Mouse (Mus musculus): Measurements from ENCODE around the gene Abca17. TPM values are rescaled to one million over a fixed set of nuclear protein-coding genes. Genes with fewer than 3 reads are reported as not detected.

Abca17 gene
- not detected in 2 replicates for polyA plus RNA-seq (2012; ENCODE audit: insufficient read depth, low replicate concordance)

GRCm38 (mm10) chr17:24350926-24351759 lies at the start of gene Abca17:
TSS of gene Abca17 (minus strand) at chr17:24351068.
- Histone ChIP-seq H3K36me3 (replicated peaks; ENCODE audit: low read length) (peaks cover 20% of the 10 kb centered on the region), H3K27me3 (replicated peaks) (peaks cover 13% of the 10 kb centered on the region), H3K4me1 (peaks cover 40% of the 10 kb centered on the region), H3K4me3 (replicated peaks) (peak within 1 kb of the TSS; percentile 95), H3K9me3 (no peaks in the 10 kb centered on the region)
- no peak for TF ChIP-seq GATA1 (IDR thresholded peaks at IDR 0.05; ENCODE audit: borderline replicate concordance, low read length)
- TF ChIP-seq FLI1 (IDR thresholded peaks at IDR 0.05; ENCODE audit: low read length), result no peak

- H3K36me3 ChIP-seq (replicated peaks; ENCODE audit: low read length), result peaks cover 93% of the 10 kb centered on the region
- H3K4me1 ChIP-seq, result peaks cover 12% of the 10 kb centered on the region; the same call in 1 of the 2 replicates
- TF ChIP-seq GATA1 (IDR thresholded peaks at IDR 0.05; ENCODE audit: borderline replicate concordance, low read length) (no peak), FLI1 (IDR thresholded peaks at IDR 0.05; ENCODE audit: low read length) (no peak)
- H3K27me3 ChIP-seq (replicated peaks), result no peaks in the 10 kb centered on the region
- H3K4me3 ChIP-seq (replicated peaks), result no peak overlapping the region
- no peaks in the 10 kb centered on the region for H3K9me3 ChIP-seq
These were observed 43.6 kb upstream of the Abca17 start for GRCm38 (mm10) chr17:24394456-24394855.

- no peaks in the 10 kb centered on the region for H3K9me3 ChIP-seq
- no peak overlapping the region for H3K4me3 ChIP-seq (replicated peaks)
- H3K4me1 ChIP-seq, result peaks cover 9% of the 10 kb centered on the region; the same call in 1 of the 2 replicates
- H3K36me3 ChIP-seq (replicated peaks; ENCODE audit: low read length), result peaks cover 93% of the 10 kb centered on the region
- H3K27me3 ChIP-seq (replicated peaks), result no peaks in the 10 kb centered on the region
- TF ChIP-seq GATA1 (IDR thresholded peaks at IDR 0.05; ENCODE audit: borderline replicate concordance, low read length), result no peak
These were observed 42.7 kb upstream of the Abca17 start for GRCm38 (mm10) chr17:24393527-24393926.

- TF ChIP-seq FLI1 (IDR thresholded peaks at IDR 0.05; ENCODE audit: low read length) (no peak), GATA1 (IDR thresholded peaks at IDR 0.05; ENCODE audit: borderline replicate concordance, low read length) (no peak)
- no peak overlapping the region for H3K4me3 ChIP-seq (replicated peaks)
- H3K4me1 ChIP-seq, result no peaks in the 10 kb centered on the region
- no peaks in the 10 kb centered on the region for H3K27me3 ChIP-seq (replicated peaks)
- no peaks in the 10 kb centered on the region for H3K9me3 ChIP-seq
- H3K36me3 ChIP-seq (replicated peaks; ENCODE audit: low read length), result peaks cover 92% of the 10 kb centered on the region
These were observed 40.3 kb upstream of the Abca17 start for GRCm38 (mm10) chr17:24391149-24391548.

- TF ChIP-seq FLI1 (IDR thresholded peaks at IDR 0.05; ENCODE audit: low read length) (no peak), GATA1 (IDR thresholded peaks at IDR 0.05; ENCODE audit: borderline replicate concordance, low read length) (no peak)
- Histone ChIP-seq H3K4me3 (replicated peaks) (no peak overlapping the region), H3K4me1 (no peaks in the 10 kb centered on the region), H3K36me3 (replicated peaks; ENCODE audit: low read length) (peaks cover 94% of the 10 kb centered on the region), H3K27me3 (replicated peaks) (no peaks in the 10 kb centered on the region), H3K9me3 (no peaks in the 10 kb centered on the region)
These were observed 39.0 kb upstream of the Abca17 start for GRCm38 (mm10) chr17:24389865-24390264.

- H3K9me3 ChIP-seq, result no peaks in the 10 kb centered on the region
- peaks cover 97% of the 10 kb centered on the region for H3K36me3 ChIP-seq (replicated peaks; ENCODE audit: low read length)
- H3K4me3 ChIP-seq (replicated peaks), result no peak overlapping the region
- H3K4me1 ChIP-seq, result no peaks in the 10 kb centered on the region
- no peaks in the 10 kb centered on the region for H3K27me3 ChIP-seq (replicated peaks)
- TF ChIP-seq GATA1 (IDR thresholded peaks at IDR 0.05; ENCODE audit: borderline replicate concordance, low read length) (no peak), FLI1 (IDR thresholded peaks at IDR 0.05; ENCODE audit: low read length) (no peak)
These were observed 37.8 kb upstream of the Abca17 start for GRCm38 (mm10) chr17:24388711-24389110.

- Histone ChIP-seq H3K9me3 (no peaks in the 10 kb centered on the region), H3K36me3 (replicated peaks; ENCODE audit: low read length) (peaks cover 92% of the 10 kb centered on the region), H3K27me3 (replicated peaks) (no peaks in the 10 kb centered on the region), H3K4me3 (replicated peaks) (no peak overlapping the region), H3K4me1 (no peaks in the 10 kb centered on the region)
- TF ChIP-seq FLI1 (IDR thresholded peaks at IDR 0.05; ENCODE audit: low read length), result no peak
- TF ChIP-seq GATA1 (IDR thresholded peaks at IDR 0.05; ENCODE audit: borderline replicate concordance, low read length), result no peak
These were observed 32.9 kb upstream of the Abca17 start for GRCm38 (mm10) chr17:24383789-24384188.

- peaks cover 91% of the 10 kb centered on the region for H3K36me3 ChIP-seq (replicated peaks; ENCODE audit: low read length)
- no peak overlapping the region for H3K4me3 ChIP-seq (replicated peaks)
These were observed 27.6 kb upstream of the Abca17 start for GRCm38 (mm10) chr17:24378496-24378895.

GRCm38 (mm10) chr17:24375886-24376285 lies 25.0 kb upstream of the Abca17 start:
- Histone ChIP-seq H3K4me3 (replicated peaks) (no peak overlapping the region), H3K9me3 (no peaks in the 10 kb centered on the region), H3K27me3 (replicated peaks) (no peaks in the 10 kb centered on the region), H3K36me3 (replicated peaks; ENCODE audit: low read length) (peaks cover 92% of the 10 kb centered on the region), H3K4me1 (peaks cover 41% of the 10 kb centered on the region)
- TF ChIP-seq GATA1 (IDR thresholded peaks at IDR 0.05; ENCODE audit: borderline replicate concordance, low read length) (no peak), FLI1 (IDR thresholded peaks at IDR 0.05; ENCODE audit: low read length) (no peak)

More at GRCm38 (mm10) chr17:24378496-24378895, 27.6 kb upstream of the Abca17 start:
- no peaks in the 10 kb centered on the region for H3K9me3 ChIP-seq
- H3K4me1 ChIP-seq, result peaks cover 34% of the 10 kb centered on the region
- TF ChIP-seq GATA1 (IDR thresholded peaks at IDR 0.05; ENCODE audit: borderline replicate concordance, low read length), result no peak
- TF ChIP-seq FLI1 (IDR thresholded peaks at IDR 0.05; ENCODE audit: low read length), result no peak
- no peaks in the 10 kb centered on the region for H3K27me3 ChIP-seq (replicated peaks)

GRCm38 (mm10) chr17:24375094-24375712 lies 24.3 kb upstream of the Abca17 start:
- H3K27me3 ChIP-seq (replicated peaks), result no peaks in the 10 kb centered on the region

More at GRCm38 (mm10) chr17:24375094-24375712, 24.3 kb upstream of the Abca17 start:
- peaks cover 41% of the 10 kb centered on the region for H3K4me1 ChIP-seq
- H3K4me3 ChIP-seq (replicated peaks), result peak overlapping the region; percentile 54
- peaks cover 94% of the 10 kb centered on the region for H3K36me3 ChIP-seq (replicated peaks; ENCODE audit: low read length)
- no peaks in the 10 kb centered on the region for H3K9me3 ChIP-seq
- TF ChIP-seq GATA1 (IDR thresholded peaks at IDR 0.05; ENCODE audit: borderline replicate concordance, low read length) (no peak), FLI1 (IDR thresholded peaks at IDR 0.05; ENCODE audit: low read length) (no peak)
